Mouse (Mus musculus) embryonic facial prominence, embryonic 14.5 days (tissue): Measurements from ENCODE around the gene Ptprc. TPM values are rescaled to one million over a fixed set of nuclear protein-coding genes. Genes with fewer than 3 reads are reported as not detected.

Source experiments
- ATAC-seq: fragments of 200-750 bp; cut with Nextera tagmentation; 2 replicates; pipeline ENCODE4 v1.8.0; 2017; ENCODE audit warnings: low read depth, moderate number of reproducible peaks, moderate TSS enrichment
- DNase-seq: peaks from one replicate; pipeline ENCODE4 v3.0.0-alpha.2; 2015; ENCODE audit warnings: low spot score
- H3K27ac ChIP-seq: fragments of 300-500 bp; sonication (generic); replicated peaks from 2 replicates; pipeline ENCODE4 v1.5.1; 2014; ENCODE audit warnings: low read depth, mild to moderate bottlenecking, low read length, moderate library complexity
- H3K27me3 ChIP-seq: fragments of 300-500 bp; sonication (generic); replicated peaks from 2 replicates; pipeline ENCODE4 v1.6.1; 2014; ENCODE audit warnings: low read length; ENCODE audit not compliant: control insufficient read depth, insufficient read depth
- H3K36me3 ChIP-seq: fragments of 300-500 bp; sonication (generic); 2 replicates; pipeline ENCODE4 v1.6.1; 2014; ENCODE audit warnings: low read length, mixed read lengths; ENCODE audit not compliant: control insufficient read depth, insufficient read depth
- H3K4me1 ChIP-seq: fragments of 300-500 bp; sonication (generic); 2 replicates; pipeline ENCODE4 v1.6.1; 2014; ENCODE audit warnings: antibody characterized with exemption, low read length; ENCODE audit not compliant: control insufficient read depth, insufficient read depth
- H3K4me2 ChIP-seq: fragments of 300-500 bp; sonication (generic); 2 replicates; pipeline ENCODE4 v1.6.1; 2014; ENCODE audit warnings: low read depth, mild to moderate bottlenecking, low read length, moderate library complexity, mixed read lengths
- H3K4me3 ChIP-seq: fragments of 300-500 bp; sonication (generic); 2 replicates; pipeline ENCODE4 v1.5.1; 2014; ENCODE audit warnings: low read depth, mild to moderate bottlenecking, low read length
- H3K9ac ChIP-seq: fragments of 300-500 bp; sonication (generic); 2 replicates; pipeline ENCODE4 v1.6.1; 2014; ENCODE audit warnings: low read depth, mild to moderate bottlenecking, low read length, moderate library complexity, mixed read lengths
- H3K9me3 ChIP-seq: fragments of 300-500 bp; sonication (generic); 2 replicates; pipeline ENCODE4 v1.6.1; 2016; ENCODE audit warnings: low read length; ENCODE audit not compliant: control insufficient read depth
- WGBS: fragments of 180-500 bp; shearing (Covaris S2); extraction: QIAGEN DNeasy Blood & Tissue Kit; methylation state at CpG from one replicate; pipeline ENCODE4 v1.1.7; 2014; 5-methylcytosine and 5-hydroxymethylcytosine counted together
- polyA plus RNA-seq: library from polyadenylated mRNA; unstranded; fragments of >200 nt; fragmentation: Nextera tagmentation; extraction: Ambion mirVana; gene quantifications from 2 replicates; pipeline ENCODE4 v1.2.1, GENCODE M21; 2014

The Ptprc gene
- polyA plus RNA-seq, 1 experiment from 2014 or later = 4.0 TPM

DNA sequence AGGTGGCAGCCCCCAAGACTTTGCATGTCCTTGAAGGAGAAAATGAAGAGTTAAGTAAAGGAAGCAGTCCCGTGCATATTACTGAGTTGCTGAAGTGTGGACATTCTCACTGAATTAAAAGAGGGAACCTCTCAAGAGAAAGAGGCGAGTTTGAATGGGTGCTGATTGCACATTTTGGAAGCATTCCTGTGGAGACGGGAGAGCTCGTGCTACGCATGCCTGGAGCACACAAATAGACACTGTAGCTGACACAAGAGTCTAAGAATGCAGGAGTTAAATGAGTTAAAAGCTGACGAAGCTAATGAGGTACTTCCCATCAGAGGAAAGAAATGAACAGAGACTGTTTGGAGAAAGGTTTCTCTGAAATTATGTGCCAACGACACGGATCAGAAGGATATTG, 48.7 kb downstream of the Ptprc start:
- 61% methylated on average over 8 of the region's 8 CpGs for WGBS
- no peak for DNase-seq

DNA sequence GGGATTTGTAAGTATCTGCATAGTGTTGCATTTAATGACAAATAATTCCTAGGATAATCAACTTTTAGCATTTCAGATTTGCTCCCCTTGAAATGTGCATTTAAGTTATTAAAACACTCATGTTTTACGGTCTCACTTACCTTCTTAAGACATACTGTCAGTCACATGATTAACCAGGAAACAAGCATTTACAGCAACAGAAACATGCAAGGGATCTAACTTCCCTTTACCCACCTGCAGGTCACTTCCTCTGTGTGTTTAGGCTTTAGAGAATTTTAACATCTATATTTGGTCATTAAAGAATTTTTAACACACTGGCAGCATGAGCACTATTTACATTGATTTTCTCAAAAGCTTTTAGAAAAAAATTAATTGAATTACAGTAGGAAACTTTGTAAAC, 50.2 kb downstream of the Ptprc start:
- Histone ChIP-seq H3K27me3 (no peaks in the 10 kb centered on the region), H3K9me3 (no peaks in the 10 kb centered on the region), H3K4me3 (no peak overlapping the region), H3K9ac (no peak overlapping the region), H3K27ac (no peak overlapping the region), H3K4me1 (no peaks in the 10 kb centered on the region), H3K4me2 (no peak overlapping the region), H3K36me3 (no peaks in the 10 kb centered on the region)
- ATAC-seq (no peak), DNase-seq (no peak)
- 62% methylated on average over 1 of the region's 1 CpGs for WGBS

More for the DNA sequence above, 48.7 kb downstream of the Ptprc start:
- Histone ChIP-seq H3K4me1 (no peaks in the 10 kb centered on the region), H3K27me3 (no peaks in the 10 kb centered on the region), H3K4me2 (no peak overlapping the region), H3K9me3 (no peaks in the 10 kb centered on the region), H3K9ac (no peak overlapping the region), H3K36me3 (no peaks in the 10 kb centered on the region), H3K27ac (no peak overlapping the region), H3K4me3 (no peak overlapping the region)
- ATAC-seq = no peak

DNA sequence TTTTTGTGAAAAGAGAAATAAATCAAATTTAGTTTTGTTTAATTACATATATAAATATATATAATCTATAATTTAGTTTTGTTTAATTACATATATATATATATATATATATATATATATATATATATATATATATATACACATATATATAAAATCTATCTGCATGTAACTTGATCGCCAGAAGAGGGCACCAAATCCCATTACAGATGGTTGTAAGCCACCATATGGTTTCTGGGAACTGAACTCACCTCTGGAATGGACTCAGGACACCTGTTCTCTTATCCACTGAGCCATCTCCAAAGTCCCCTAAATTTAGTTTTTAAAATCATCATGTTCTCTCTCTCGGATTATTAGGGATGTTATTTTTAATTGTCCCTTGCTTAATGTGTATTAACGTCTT, 51.6 kb downstream of the Ptprc start:
- Histone ChIP-seq H3K9ac (no peak overlapping the region), H3K4me2 (no peak overlapping the region), H3K27ac (no peak overlapping the region), H3K4me1 (no peaks in the 10 kb centered on the region), H3K36me3 (no peaks in the 10 kb centered on the region), H3K4me3 (no peak overlapping the region), H3K27me3 (no peaks in the 10 kb centered on the region), H3K9me3 (no peaks in the 10 kb centered on the region)
- WGBS = 47% methylated on average over 3 of the region's 3 CpGs
- ATAC-seq (no peak), DNase-seq (peak; percentile 22)

DNA sequence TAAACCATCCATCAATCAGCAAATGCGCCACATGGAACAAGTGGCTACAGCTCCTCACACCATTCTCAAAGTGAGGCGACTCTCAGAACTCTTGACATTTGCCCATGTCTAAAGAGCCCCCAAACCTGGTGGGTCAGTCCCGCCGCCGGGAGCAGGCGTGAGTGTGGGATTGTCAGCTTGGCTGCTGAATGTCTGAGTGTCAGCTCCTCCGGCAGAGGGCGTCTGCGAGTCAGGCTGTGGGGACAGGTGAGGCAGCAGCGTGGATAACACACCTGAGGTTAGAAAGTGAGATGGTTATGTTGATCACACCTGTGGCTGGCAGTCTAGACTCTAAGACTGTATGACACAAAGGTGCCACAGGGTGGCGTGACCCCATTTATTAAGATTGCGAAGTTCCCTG, 55.6 kb downstream of the Ptprc start:
- no peak for DNase-seq
- WGBS = 61% methylated on average over 12 of the region's 12 CpGs
- Histone ChIP-seq H3K36me3 (no peaks in the 10 kb centered on the region), H3K27ac (no peak overlapping the region), H3K27me3 (no peaks in the 10 kb centered on the region), H3K4me3 (no peak overlapping the region), H3K4me2 (no peak overlapping the region), H3K4me1 (no peaks in the 10 kb centered on the region), H3K9me3 (no peaks in the 10 kb centered on the region), H3K9ac (no peak overlapping the region)
- no peak for ATAC-seq

DNA sequence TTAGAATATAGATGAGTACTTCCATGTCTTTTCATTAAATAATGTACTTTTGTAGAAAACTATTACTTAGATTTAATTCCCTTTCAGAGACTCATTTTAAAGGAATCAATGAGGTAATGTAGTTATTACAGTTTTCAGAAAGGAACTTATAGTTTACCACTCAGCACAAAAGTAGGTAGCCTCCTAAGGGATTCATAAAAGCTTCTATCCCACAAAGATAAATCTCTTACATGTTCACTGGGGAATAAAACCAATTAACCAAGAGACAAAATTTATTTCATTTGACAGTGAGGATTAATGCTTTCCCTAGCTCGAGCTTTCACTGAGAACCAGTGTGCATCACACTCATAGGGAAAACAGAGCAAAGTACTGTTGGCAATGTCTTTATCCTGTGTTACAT, 82.3 kb downstream of the Ptprc start:
- no peak for ATAC-seq
- H3K4me1 ChIP-seq = no peaks in the 10 kb centered on the region
- no peak overlapping the region for H3K4me2 ChIP-seq
- no peaks in the 10 kb centered on the region for H3K27me3 ChIP-seq
- WGBS = 51% methylated on average over 1 of the region's 1 CpGs
- no peak overlapping the region for H3K4me3 ChIP-seq
- no peak overlapping the region for H3K27ac ChIP-seq
- H3K9ac ChIP-seq = no peak overlapping the region
- DNase-seq = no peak
- no peaks in the 10 kb centered on the region for H3K36me3 ChIP-seq
- no peaks in the 10 kb centered on the region for H3K9me3 ChIP-seq

DNA sequence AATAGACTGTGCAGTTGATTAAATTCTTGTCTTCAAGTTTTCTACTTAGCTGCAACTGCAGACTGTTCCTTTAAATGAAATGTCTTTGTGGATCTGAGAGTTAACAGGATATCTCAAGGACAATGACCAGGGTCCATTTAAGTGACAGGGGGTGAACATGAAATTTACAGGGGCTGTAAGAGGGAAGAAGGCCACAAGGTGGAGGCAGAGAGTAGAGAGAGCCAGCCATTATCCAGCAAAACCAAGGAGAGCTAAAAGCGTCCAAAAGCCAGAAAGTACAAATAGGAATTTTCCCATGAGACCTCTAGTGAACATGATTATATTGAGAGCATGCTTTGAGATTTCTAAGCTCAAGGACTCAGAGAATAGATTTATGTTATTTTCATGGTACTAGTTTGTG, 89.7 kb downstream of the Ptprc start:
- DNase-seq (peak; percentile 59), ATAC-seq (no peak)
- Histone ChIP-seq H3K27ac (no peak overlapping the region), H3K9me3 (no peaks in the 10 kb centered on the region), H3K36me3 (no peaks in the 10 kb centered on the region), H3K4me2 (no peak overlapping the region), H3K4me3 (no peak overlapping the region), H3K4me1 (no peaks in the 10 kb centered on the region), H3K27me3 (no peaks in the 10 kb centered on the region), H3K9ac (no peak overlapping the region)
- whole genome bisulfite sequencing = 0% methylated on average over 1 of the region's 1 CpGs

DNA sequence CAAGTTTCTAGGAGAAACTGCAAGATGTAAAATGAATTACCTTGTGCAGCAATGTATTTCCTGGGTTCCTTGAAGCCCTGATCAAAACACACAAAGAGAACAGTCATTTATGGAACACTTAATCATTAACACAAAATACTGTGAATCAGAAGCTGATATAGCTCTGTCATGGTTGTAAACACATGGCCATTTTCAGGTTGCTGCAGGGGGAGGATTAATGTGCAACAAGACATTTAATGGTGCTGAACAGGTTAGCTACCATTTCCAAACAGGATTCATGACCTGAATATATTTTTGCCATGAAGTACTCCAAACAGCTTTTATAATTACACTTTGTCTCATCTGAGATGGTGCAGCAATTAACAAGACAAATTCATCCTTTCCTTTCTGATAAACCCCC, 91.8 kb downstream of the Ptprc start:
- Histone ChIP-seq H3K4me2 (no peak overlapping the region), H3K36me3 (no peaks in the 10 kb centered on the region), H3K4me3 (no peak overlapping the region), H3K27ac (no peak overlapping the region), H3K9ac (no peak overlapping the region), H3K4me1 (no peaks in the 10 kb centered on the region), H3K27me3 (no peaks in the 10 kb centered on the region), H3K9me3 (no peaks in the 10 kb centered on the region)
- ATAC-seq (no peak), DNase-seq (no peak)

DNA sequence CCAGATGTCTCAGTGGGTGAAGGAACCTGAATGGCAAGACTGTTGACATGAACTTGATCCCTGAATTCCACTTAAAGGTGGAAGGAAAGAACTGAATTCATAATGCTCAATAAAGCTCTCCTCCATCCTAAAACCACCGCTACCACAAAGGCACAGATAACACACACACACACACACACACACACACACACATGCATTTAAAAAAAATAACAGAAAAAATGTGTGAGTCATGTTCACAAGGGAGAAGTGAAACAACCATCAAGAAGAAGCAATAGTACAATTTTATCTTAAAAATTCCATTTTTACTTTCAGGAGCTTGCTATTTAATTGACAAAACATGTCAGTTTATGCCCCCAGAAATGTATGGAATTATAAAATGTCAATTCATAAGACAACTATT, 95.2 kb downstream of the Ptprc start:
- H3K4me2 ChIP-seq = no peak overlapping the region
- DNase-seq (no peak), ATAC-seq (no peak)
- H3K9ac ChIP-seq = no peak overlapping the region
- H3K36me3 ChIP-seq = no peaks in the 10 kb centered on the region
- 83% methylated on average over 1 of the region's 1 CpGs for WGBS
- H3K9me3 ChIP-seq = no peaks in the 10 kb centered on the region
- no peaks in the 10 kb centered on the region for H3K27me3 ChIP-seq
- H3K27ac ChIP-seq = no peak overlapping the region
- H3K4me3 ChIP-seq = no peak overlapping the region
- H3K4me1 ChIP-seq = no peaks in the 10 kb centered on the region

DNA sequence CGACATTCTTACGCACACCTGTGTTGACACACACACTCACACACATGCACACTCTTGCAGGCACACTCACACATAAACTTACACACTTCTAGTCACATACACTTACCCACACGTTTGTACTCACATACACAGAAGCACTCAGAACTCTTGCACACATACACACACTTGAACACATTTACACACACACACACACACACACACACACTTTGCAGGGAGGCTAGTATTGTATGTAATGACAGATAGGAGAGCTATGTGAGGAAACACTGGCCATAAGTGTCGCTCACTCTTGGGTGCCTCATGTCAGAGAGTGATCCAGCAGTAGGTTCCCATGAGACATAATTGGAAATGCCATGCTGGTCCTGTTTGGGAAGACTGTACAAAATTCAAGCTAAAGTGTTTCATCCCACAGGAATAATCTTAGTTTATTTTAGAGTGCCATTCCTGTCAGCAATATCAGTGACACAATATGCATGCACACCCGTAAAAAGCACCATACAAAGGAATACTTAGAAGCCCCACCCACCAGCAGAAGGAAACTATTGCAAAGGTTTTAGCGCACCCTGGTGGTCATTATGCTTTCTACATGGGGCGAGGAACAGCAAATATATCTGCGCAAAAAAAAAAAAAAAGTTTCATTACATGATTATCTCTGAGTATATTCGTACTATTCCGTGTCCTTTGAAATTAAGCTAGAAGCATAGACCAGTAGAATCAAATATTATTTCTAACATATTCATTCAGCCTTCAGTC, 131.1 kb downstream of the Ptprc start:
- no peaks in the 10 kb centered on the region for H3K27me3 ChIP-seq
- H3K4me3 ChIP-seq = no peak overlapping the region
- H3K4me1 ChIP-seq = peaks cover 8% of the 10 kb centered on the region
- H3K9ac ChIP-seq = no peak overlapping the region
- no peaks in the 10 kb centered on the region for H3K36me3 ChIP-seq
- WGBS = 34% methylated on average over 10 of the region's 10 CpGs
- ATAC-seq = peak; percentile 75; the same call in 1 of the 2 replicates
- H3K4me2 ChIP-seq = no peak overlapping the region
- H3K27ac ChIP-seq = no peak overlapping the region
- no peaks in the 10 kb centered on the region for H3K9me3 ChIP-seq
- DNase-seq = peak; percentile 95
